Mouse (Mus musculus): ENCODE results near the gene Krtap16-3. TPM values are rescaled to one million over a fixed set of nuclear protein-coding genes. Genes with fewer than 3 reads are reported as not detected.

Krtap16-3 gene
- not detected in 2 replicates for polyA plus RNA-seq (2012; rRNA removed)

- 88% methylated on average over 7 of the region's 7 CpGs for WGBS
- no peak for DNase-seq (ENCODE audit: low read depth, low spot score)
These were observed at the start of gene Krtap16-3 for GRCm38 (mm10) chr16:88962773-88963172. Krtap16-3 (minus strand) TSS chr16:88962873.

GRCm38 (mm10) chr16:89010659-89011058 is 48.0 kb upstream of the Krtap16-3 start, which contains the start of gene Krtap22-2:
Krtap22-2 (minus strand) TSS chr16:89010759.
- 70% methylated on average over 5 of the region's 5 CpGs for WGBS
- DNase-seq (ENCODE audit: low read depth, low spot score), result no peak

- 82% methylated on average over 6 of the region's 6 CpGs for WGBS
- DNase-seq (ENCODE audit: low read depth, low spot score), result no peak
These were observed 21.6 kb downstream of the Krtap16-3 start for GRCm38 (mm10) chr16:88941106-88941505.

- WGBS, result 64% methylated on average over 7 of the region's 7 CpGs
- no peak for DNase-seq (ENCODE audit: low read depth, low spot score)
These were observed 24.4 kb downstream of the Krtap16-3 start for GRCm38 (mm10) chr16:88938252-88938651.

GRCm38 (mm10) chr16:88932165-88932564 is 30.5 kb downstream of the Krtap16-3 start, which contains the start of gene Krtap19-9b:
Krtap19-9b (minus strand) TSS chr16:88932265.
- WGBS, result 65% methylated on average over 3 of the region's 3 CpGs

More at GRCm38 (mm10) chr16:88932165-88932564, 30.5 kb downstream of the Krtap16-3 start, which contains the start of gene Krtap19-9b:
- no peak for DNase-seq (ENCODE audit: low read depth, low spot score)

Other genes starting within 250 kb of the Krtap16-3 start
- not detected in 2 replicates for gene Krtap13-1, start 234.0 kb downstream of the Krtap16-3 start, polyA plus RNA-seq (2012; rRNA removed)
- gene Krtap13, start 211.2 kb downstream of the Krtap16-3 start, polyA plus RNA-seq (2012; rRNA removed), result not detected in 2 replicates
- not detected in 2 replicates for gene 2310034C09Rik, start 204.0 kb downstream of the Krtap16-3 start, polyA plus RNA-seq (2012; rRNA removed)
- not detected in 2 replicates for gene 2310057N15Rik, start 188.7 kb downstream of the Krtap16-3 start, polyA plus RNA-seq (2012; rRNA removed)
- gene Gm5965, start 185.0 kb downstream of the Krtap16-3 start, polyA plus RNA-seq (2012; rRNA removed), result not detected in 2 replicates
- gene Gm20741, start 150.7 kb downstream of the Krtap16-3 start, polyA plus RNA-seq (2012; rRNA removed), result not detected in 2 replicates
- not detected in 2 replicates for gene Krtap15, start 142.7 kb downstream of the Krtap16-3 start, polyA plus RNA-seq (2012; rRNA removed)
- gene Krtap14, start 136.7 kb downstream of the Krtap16-3 start, polyA plus RNA-seq (2012; rRNA removed), result not detected in 2 replicates
- not detected in 2 replicates for gene Krtap19-1, start 93.5 kb downstream of the Krtap16-3 start, polyA plus RNA-seq (2012; rRNA removed)
- not detected in 2 replicates for gene Krtap19-2, start 88.6 kb downstream of the Krtap16-3 start, polyA plus RNA-seq (2012; rRNA removed)
- gene Krtap19-3, start 84.8 kb downstream of the Krtap16-3 start, polyA plus RNA-seq (2012; rRNA removed), result not detected in 2 replicates
- gene Krtap19-4, start 77.8 kb downstream of the Krtap16-3 start, polyA plus RNA-seq (2012; rRNA removed), result not detected in 2 replicates
- not detected in 2 replicates for gene Krtap19-5, start 66.4 kb downstream of the Krtap16-3 start, polyA plus RNA-seq (2012; rRNA removed)
- not detected in 2 replicates for gene Krtap19-9b, start 30.6 kb downstream of the Krtap16-3 start, polyA plus RNA-seq (2012; rRNA removed)
- gene Krtap22-2, start 47.9 kb upstream of the Krtap16-3 start, polyA plus RNA-seq (2012; rRNA removed), result not detected in 2 replicates
- not detected in 2 replicates for gene Gm10229, start 52.4 kb upstream of the Krtap16-3 start, polyA plus RNA-seq (2012; rRNA removed)
- not detected in 2 replicates for gene Krtap6-1, start 68.8 kb upstream of the Krtap16-3 start, polyA plus RNA-seq (2012; rRNA removed)
- not detected in 2 replicates for gene Gm10228, start 78.6 kb upstream of the Krtap16-3 start, polyA plus RNA-seq (2012; rRNA removed)
- not detected in 2 replicates for gene Krtap6-5, start 85.0 kb upstream of the Krtap16-3 start, polyA plus RNA-seq (2012; rRNA removed)
- not detected in 2 replicates for gene 1110025L11Rik, start 101.1 kb upstream of the Krtap16-3 start, polyA plus RNA-seq (2012; rRNA removed)
- gene Krtap6-3, start 121.1 kb upstream of the Krtap16-3 start, polyA plus RNA-seq (2012; rRNA removed), result not detected in 2 replicates
- gene Gm6358, start 178.0 kb upstream of the Krtap16-3 start, polyA plus RNA-seq (2012; rRNA removed), result not detected in 2 replicates
- gene Gm10061, start 188.2 kb upstream of the Krtap16-3 start, polyA plus RNA-seq (2012; rRNA removed), result not detected in 2 replicates
- gene Gm9789, start 195.1 kb upstream of the Krtap16-3 start, polyA plus RNA-seq (2012; rRNA removed), result not detected in 2 replicates
- not detected in 2 replicates for gene Gm7735, start 206.6 kb upstream of the Krtap16-3 start, polyA plus RNA-seq (2012; rRNA removed)
- not detected in 2 replicates for gene 1110057P08Rik, start 211.9 kb upstream of the Krtap16-3 start, polyA plus RNA-seq (2012; rRNA removed)
- gene Krtap20-2, start 243.0 kb upstream of the Krtap16-3 start, polyA plus RNA-seq (2012; rRNA removed), result not detected in 2 replicates

Measured in large intestine, adult 2 months (tissue).